Mouse (Mus musculus) testis, postnatal 14 days (tissue): ENCODE results near the gene Fbxo36.
A peak's percentile ranks its signal among the peaks of the same experiment; 100 is the strongest.

Source experiments
- DNase-seq: peaks from one replicate; pipeline ENCODE4 v3.0.0; 2021; ENCODE audit warnings: low spot score

Fbxo36 gene

GRCm38 (mm10) chr1:84947390-84947789 is 107.7 kb downstream of the Fbxo36 start:
- peak; percentile 2 for DNase-seq
